Mouse (Mus musculus) olfactory bulb, adult 2 months (tissue): ENCODE measurements at regions not wholly inside any gene's neighbourhood (a gene's known extent, or its start where the extent isn't known, plus 50 kb on each side); places are given as distances from the start of the nearest gene placed in this dataset.

ENCODE experiments used
- H3K27ac ChIP-seq: fragments of 200-500 bp; 2 replicates; pipeline ENCODE4 v1.5.1; 2012; ENCODE audit warnings: low read depth, low read length; ENCODE audit not compliant: insufficient read depth
- H3K4me1 ChIP-seq: fragments of 200-500 bp; 2 replicates; pipeline ENCODE4 v1.6.1; 2012; ENCODE audit warnings: low read length; ENCODE audit not compliant: control insufficient read depth, insufficient read depth
- H3K4me3 ChIP-seq: fragments of 200-500 bp; 2 replicates; pipeline ENCODE4 v1.5.1; 2012; ENCODE audit warnings: mild to moderate bottlenecking, low read depth, low read length, moderate library complexity; ENCODE audit not compliant: insufficient read depth
- CTCF ChIP-seq: fragments of 200-500 bp; IDR thresholded peaks from 2 replicates; pipeline ENCODE4 v1.5.1; 2012; ENCODE audit warnings: low read depth, mild to moderate bottlenecking, low read length, moderate library complexity; ENCODE audit not compliant: insufficient read depth
- POLR2A ChIP-seq: fragments of 200-500 bp; IDR thresholded peaks from 2 replicates; pipeline ENCODE4 v1.6.1; 2012; ENCODE audit warnings: mild to moderate bottlenecking, low read depth, low read length, moderate library complexity; ENCODE audit not compliant: insufficient read depth
- WGBS: fragments of 180-500 bp; shearing (Covaris S2); methylation state at CpG from one replicate; pipeline ENCODE4 v1.1.7; 2018; 5-methylcytosine and 5-hydroxymethylcytosine counted together

- WGBS = 32% methylated on average over 1 of the region's 1 CpGs
- Histone ChIP-seq H3K4me3 (no peak overlapping the region), H3K4me1 (no peaks in the 10 kb centered on the region), H3K27ac (no peak overlapping the region)
- TF ChIP-seq POLR2A = no peak
- no peak for TF ChIP-seq CTCF
Measured at GRCm38 (mm10) chr6:36004701-36005100, 383.2 kb upstream of the Chrm2 start.

- TF ChIP-seq CTCF = no peak
- TF ChIP-seq POLR2A = no peak
- no peaks in the 10 kb centered on the region for H3K4me1 ChIP-seq
- no peak overlapping the region for H3K4me3 ChIP-seq
- 79% methylated on average over 3 of the region's 3 CpGs for WGBS
- H3K27ac ChIP-seq = no peak overlapping the region
Measured at GRCm38 (mm10) chr6:36002090-36002489, 385.8 kb upstream of the Chrm2 start.

- 41% methylated on average over 3 of the region's 3 CpGs for WGBS
- TF ChIP-seq CTCF (no peak), POLR2A (no peak)
Measured at GRCm38 (mm10) chr6:35988891-35989290, 399.0 kb upstream of the Chrm2 start.

GRCm38 (mm10) chr6:35940071-35940470 is 400.4 kb upstream of the Mtpn start:
- no peak overlapping the region for H3K27ac ChIP-seq
- no peak overlapping the region for H3K4me3 ChIP-seq
- H3K4me1 ChIP-seq = no peaks in the 10 kb centered on the region
- TF ChIP-seq POLR2A (no peak), CTCF (no peak)
- 62% methylated on average over 1 of the region's 1 CpGs for WGBS

More at GRCm38 (mm10) chr6:35988891-35989290, 399.0 kb upstream of the Chrm2 start:
- Histone ChIP-seq H3K27ac (no peak overlapping the region), H3K4me3 (no peak overlapping the region), H3K4me1 (no peaks in the 10 kb centered on the region)

GRCm38 (mm10) chr6:35924189-35924588 is 384.5 kb upstream of the Mtpn start:
- TF ChIP-seq POLR2A = no peak
- no peak for TF ChIP-seq CTCF
- H3K27ac ChIP-seq = no peak overlapping the region
- no peak overlapping the region for H3K4me3 ChIP-seq
- H3K4me1 ChIP-seq = no peaks in the 10 kb centered on the region

GRCm38 (mm10) chr6:35897990-35898389 is 358.3 kb upstream of the Mtpn start:
- TF ChIP-seq POLR2A = no peak
- TF ChIP-seq CTCF = no peak
- 37% methylated on average over 2 of the region's 2 CpGs for WGBS
- no peaks in the 10 kb centered on the region for H3K4me1 ChIP-seq
- no peak overlapping the region for H3K27ac ChIP-seq
- no peak overlapping the region for H3K4me3 ChIP-seq

GRCm38 (mm10) chr6:35895692-35896091 is 356.0 kb upstream of the Mtpn start:
- Histone ChIP-seq H3K4me1 (no peaks in the 10 kb centered on the region), H3K27ac (no peak overlapping the region), H3K4me3 (no peak overlapping the region)
- TF ChIP-seq CTCF (no peak), POLR2A (no peak)
- WGBS = 93% methylated on average over 2 of the region's 2 CpGs

GRCm38 (mm10) chr6:35874671-35875070 is 335.0 kb upstream of the Mtpn start:
- Histone ChIP-seq H3K27ac (no peak overlapping the region), H3K4me3 (no peak overlapping the region), H3K4me1 (no peaks in the 10 kb centered on the region)
- 90% methylated on average over 6 of the region's 6 CpGs for WGBS
- TF ChIP-seq POLR2A (no peak), CTCF (no peak)

GRCm38 (mm10) chr6:35871388-35871787 is 331.7 kb upstream of the Mtpn start:
- Histone ChIP-seq H3K27ac (no peak overlapping the region), H3K4me1 (no peaks in the 10 kb centered on the region), H3K4me3 (no peak overlapping the region)
- WGBS = 80% methylated on average over 7 of the region's 7 CpGs
- TF ChIP-seq CTCF = no peak
- no peak for TF ChIP-seq POLR2A

GRCm38 (mm10) chr6:35864218-35864617 is 324.5 kb upstream of the Mtpn start:
- WGBS = 88% methylated on average over 6 of the region's 6 CpGs
- TF ChIP-seq POLR2A = no peak
- no peak for TF ChIP-seq CTCF
- Histone ChIP-seq H3K27ac (no peak overlapping the region), H3K4me3 (no peak overlapping the region), H3K4me1 (no peaks in the 10 kb centered on the region)
